Mouse (Mus musculus): ENCODE measurements at regions not wholly inside any gene's neighbourhood (a gene's known extent, or its start where the extent isn't known, plus 50 kb on each side); places are given as distances from the start of the nearest gene placed in this dataset.
A peak's percentile ranks its signal among the peaks of the same experiment; 100 is the strongest.

GRCm38 (mm10) chr4:9103958-9104357 lies 865.1 kb upstream of the Car8 start:
- Histone ChIP-seq H3K27me3 (ENCODE audit: control insufficient read depth, insufficient read depth, low read length) (no peaks in the 10 kb centered on the region), H3K4me3 (replicated peaks; ENCODE audit: low read length) (no peak overlapping the region), H3K4me2 (ENCODE audit: low read depth, low read length) (no peak overlapping the region), H3K27ac (ENCODE audit: low read length) (no peak overlapping the region), H3K4me1 (ENCODE audit: control insufficient read depth, insufficient read depth, low read length) (0 out of 2 replicates have a peak, but pooled peaks cover 4% of the 10 kb centered on the region), H3K36me3 (ENCODE audit: control insufficient read depth, insufficient read depth, low read length) (no peaks in the 10 kb centered on the region), H3K9ac (ENCODE audit: low read length) (no peak overlapping the region), H3K9me3 (replicated peaks; ENCODE audit: control insufficient read depth, low read length) (no peaks in the 10 kb centered on the region)
- WGBS = 37% methylated on average over 8 of the region's 8 CpGs
- no peak for ATAC-seq (ENCODE audit: insufficient read depth, low FRiP score)

- ATAC-seq (ENCODE audit: insufficient read depth, low FRiP score) = peak; percentile 75
- H3K27me3 ChIP-seq (ENCODE audit: control insufficient read depth, insufficient read depth, low read length) = no peaks in the 10 kb centered on the region
- peaks cover 16% of the 10 kb centered on the region for H3K4me1 ChIP-seq (ENCODE audit: control insufficient read depth, insufficient read depth, low read length)
- WGBS = 26% methylated on average over 24 of the region's 24 CpGs
- peak overlapping the region; percentile 40 for H3K4me2 ChIP-seq (ENCODE audit: low read depth, low read length)
- peak overlapping the region; percentile 21 for H3K4me3 ChIP-seq (replicated peaks; ENCODE audit: low read length)
- H3K9me3 ChIP-seq (replicated peaks; ENCODE audit: control insufficient read depth, low read length) = no peaks in the 10 kb centered on the region
- H3K9ac ChIP-seq (ENCODE audit: low read length) = peak overlapping the region; percentile 54; the same call in 1 of the 2 replicates
- H3K27ac ChIP-seq (ENCODE audit: low read length) = peak overlapping the region; percentile 25; the same call in 1 of the 2 replicates
- H3K36me3 ChIP-seq (ENCODE audit: control insufficient read depth, insufficient read depth, low read length) = no peaks in the 10 kb centered on the region
Measured at GRCm38 (mm10) chr4:9096809-9097700, 858.2 kb upstream of the Car8 start.

- 78% methylated on average over 2 of the region's 2 CpGs for WGBS
- ATAC-seq (ENCODE audit: insufficient read depth, low FRiP score) = no peak
Measured at GRCm38 (mm10) chr4:9096274-9096673, 857.4 kb upstream of the Car8 start.

GRCm38 (mm10) chr4:9095646-9096045 lies 856.8 kb upstream of the Car8 start:
- Histone ChIP-seq H3K27ac (ENCODE audit: low read length) (no peak overlapping the region), H3K4me1 (ENCODE audit: control insufficient read depth, insufficient read depth, low read length) (peaks cover 16% of the 10 kb centered on the region), H3K4me2 (ENCODE audit: low read depth, low read length) (no peak overlapping the region), H3K4me3 (replicated peaks; ENCODE audit: low read length) (no peak overlapping the region), H3K9me3 (replicated peaks; ENCODE audit: control insufficient read depth, low read length) (no peaks in the 10 kb centered on the region), H3K27me3 (ENCODE audit: control insufficient read depth, insufficient read depth, low read length) (no peaks in the 10 kb centered on the region), H3K9ac (ENCODE audit: low read length) (no peak overlapping the region), H3K36me3 (ENCODE audit: control insufficient read depth, insufficient read depth, low read length) (no peaks in the 10 kb centered on the region)
- no peak for ATAC-seq (ENCODE audit: insufficient read depth, low FRiP score)
- 36% methylated on average over 7 of the region's 7 CpGs for WGBS

More at GRCm38 (mm10) chr4:9096274-9096673, 857.4 kb upstream of the Car8 start:
- H3K27me3 ChIP-seq (ENCODE audit: control insufficient read depth, insufficient read depth, low read length) = no peaks in the 10 kb centered on the region
- H3K9me3 ChIP-seq (replicated peaks; ENCODE audit: control insufficient read depth, low read length) = no peaks in the 10 kb centered on the region
- no peak overlapping the region for H3K27ac ChIP-seq (ENCODE audit: low read length)
- H3K9ac ChIP-seq (ENCODE audit: low read length) = no peak overlapping the region
- no peaks in the 10 kb centered on the region for H3K36me3 ChIP-seq (ENCODE audit: control insufficient read depth, insufficient read depth, low read length)
- no peak overlapping the region for H3K4me3 ChIP-seq (replicated peaks; ENCODE audit: low read length)
- no peak overlapping the region for H3K4me2 ChIP-seq (ENCODE audit: low read depth, low read length)
- peaks cover 16% of the 10 kb centered on the region for H3K4me1 ChIP-seq (ENCODE audit: control insufficient read depth, insufficient read depth, low read length)

GRCm38 (mm10) chr4:9094522-9094921 lies 855.7 kb upstream of the Car8 start:
- H3K9me3 ChIP-seq (replicated peaks; ENCODE audit: control insufficient read depth, low read length) = no peaks in the 10 kb centered on the region
- H3K27ac ChIP-seq (ENCODE audit: low read length) = no peak overlapping the region
- H3K36me3 ChIP-seq (ENCODE audit: control insufficient read depth, insufficient read depth, low read length) = no peaks in the 10 kb centered on the region
- 16% methylated on average over 10 of the region's 10 CpGs for WGBS
- ATAC-seq (ENCODE audit: insufficient read depth, low FRiP score) = no peak
- no peak overlapping the region for H3K4me3 ChIP-seq (replicated peaks; ENCODE audit: low read length)
- no peaks in the 10 kb centered on the region for H3K27me3 ChIP-seq (ENCODE audit: control insufficient read depth, insufficient read depth, low read length)
- no peak overlapping the region for H3K9ac ChIP-seq (ENCODE audit: low read length)
- H3K4me1 ChIP-seq (ENCODE audit: control insufficient read depth, insufficient read depth, low read length) = peaks cover 16% of the 10 kb centered on the region
- no peak overlapping the region for H3K4me2 ChIP-seq (ENCODE audit: low read depth, low read length)

GRCm38 (mm10) chr4:9094076-9094475 lies 855.2 kb upstream of the Car8 start:
- no peak for ATAC-seq (ENCODE audit: insufficient read depth, low FRiP score)
- Histone ChIP-seq H3K4me1 (ENCODE audit: control insufficient read depth, insufficient read depth, low read length) (peaks cover 16% of the 10 kb centered on the region), H3K27me3 (ENCODE audit: control insufficient read depth, insufficient read depth, low read length) (no peaks in the 10 kb centered on the region), H3K36me3 (ENCODE audit: control insufficient read depth, insufficient read depth, low read length) (no peaks in the 10 kb centered on the region), H3K27ac (ENCODE audit: low read length) (no peak overlapping the region), H3K4me3 (replicated peaks; ENCODE audit: low read length) (no peak overlapping the region), H3K9ac (ENCODE audit: low read length) (no peak overlapping the region), H3K4me2 (ENCODE audit: low read depth, low read length) (no peak overlapping the region), H3K9me3 (replicated peaks; ENCODE audit: control insufficient read depth, low read length) (no peaks in the 10 kb centered on the region)
- WGBS = 67% methylated on average over 6 of the region's 6 CpGs

- Histone ChIP-seq H3K27ac (ENCODE audit: low read length) (no peak overlapping the region), H3K4me1 (ENCODE audit: control insufficient read depth, insufficient read depth, low read length) (no peaks in the 10 kb centered on the region), H3K36me3 (ENCODE audit: control insufficient read depth, insufficient read depth, low read length) (no peaks in the 10 kb centered on the region), H3K4me2 (ENCODE audit: low read depth, low read length) (no peak overlapping the region), H3K4me3 (replicated peaks; ENCODE audit: low read length) (no peak overlapping the region), H3K9ac (ENCODE audit: low read length) (no peak overlapping the region), H3K9me3 (replicated peaks; ENCODE audit: control insufficient read depth, low read length) (no peaks in the 10 kb centered on the region), H3K27me3 (ENCODE audit: control insufficient read depth, insufficient read depth, low read length) (no peaks in the 10 kb centered on the region)
- WGBS = 72% methylated on average over 13 of the region's 13 CpGs
- no peak for ATAC-seq (ENCODE audit: insufficient read depth, low FRiP score)
Measured at GRCm38 (mm10) chr4:9083526-9083925, 844.7 kb upstream of the Car8 start.

- ATAC-seq (ENCODE audit: insufficient read depth, low FRiP score) = peak; percentile 40
- Histone ChIP-seq H3K36me3 (ENCODE audit: control insufficient read depth, insufficient read depth, low read length) (no peaks in the 10 kb centered on the region), H3K9ac (ENCODE audit: low read length) (no peak overlapping the region), H3K27ac (ENCODE audit: low read length) (no peak overlapping the region), H3K9me3 (replicated peaks; ENCODE audit: control insufficient read depth, low read length) (no peaks in the 10 kb centered on the region), H3K4me3 (replicated peaks; ENCODE audit: low read length) (no peak overlapping the region), H3K4me2 (ENCODE audit: low read depth, low read length) (no peak overlapping the region), H3K4me1 (ENCODE audit: control insufficient read depth, insufficient read depth, low read length) (no peaks in the 10 kb centered on the region), H3K27me3 (ENCODE audit: control insufficient read depth, insufficient read depth, low read length) (no peaks in the 10 kb centered on the region)
- 43% methylated on average over 14 of the region's 14 CpGs for WGBS
Measured at GRCm38 (mm10) chr4:9081701-9082562, 843.1 kb upstream of the Car8 start.

All from stomach, embryonic 16.5 days (tissue).